Mouse (Mus musculus): ENCODE results near the gene Ttc24. TPM values are rescaled to one million over a fixed set of nuclear protein-coding genes. Genes with fewer than 3 reads are reported as not detected.
A peak's percentile ranks its signal among the peaks of the same experiment; 100 is the strongest.

Ttc24 gene
- total RNA-seq, 1 experiment, result not detected

- H3K4me3 ChIP-seq (ENCODE audit: insufficient read depth in 1 of 2, low read depth in 1 of 2, low read length in 2 of 2, poor library complexity in 1 of 2, severe bottlenecking in 1 of 2), result peak within 1 kb of the TSS; percentile 83 to 88
- peak within 1 kb of the TSS; percentile 86 for H3K9ac ChIP-seq (ENCODE audit: insufficient read depth, low read depth, low read length, poor library complexity, severe bottlenecking)
- DNase-seq (ENCODE audit: low read depth, low spot score), result peak; percentile 79
- peak within 1 kb of the TSS; percentile 34; the same call in 1 of the 2 replicates for H3K27ac ChIP-seq (ENCODE audit: insufficient read depth, low read depth, low read length, poor library complexity, severe bottlenecking)
- H3K36me3 ChIP-seq (ENCODE audit: control insufficient read depth, insufficient read depth, low read length, poor library complexity, severe bottlenecking), result peaks cover 9% of the 10 kb centered on the region
- TF ChIP-seq HCFC1 (IDR thresholded peaks at IDR 0.05; ENCODE audit: borderline replicate concordance, insufficient read depth, low read length) (peak; percentile 93), MAFK (IDR thresholded peaks at IDR 0.05; ENCODE audit: insufficient read depth, low read depth, low read length) (no peak), CHD2 (IDR thresholded peaks at IDR 0.05; ENCODE audit: low read depth, low read length) (0 out of 2 replicates have a peak, but pooled peaks have one; percentile 38)
- H3K4me1 ChIP-seq (ENCODE audit: control insufficient read depth in 2 of 2, insufficient read depth in 2 of 2, low read length in 2 of 2, poor library complexity in 1 of 2), result peaks cover 0 to 3% of the 10 kb centered on the region in 2 experiments; a peak in 1 of 4 replicates
- in situ Hi-C loops (cut with MboI; ENCODE audit: low sequenced_read_pairs in 2 of 2, unreplicated experiment in 2 of 2), result no loop called here
- no peaks in the 10 kb centered on the region for H3K9me3 ChIP-seq (ENCODE audit: control insufficient read depth, insufficient read depth, low read depth, low read length)
Observed at GRCm38 (mm10) chr3:88081345-88082223, 3.5 kb upstream of the Ttc24 start, which contains the start of gene Iqgap3. Gene Iqgap3 (plus strand): TSS chr3:88081971.

GRCm38 (mm10) chr3:88077441-88077840 is 663 bp downstream of the Ttc24 start:
- H3K4me1 ChIP-seq (ENCODE audit: control insufficient read depth in 2 of 2, insufficient read depth in 2 of 2, low read length in 2 of 2, poor library complexity in 1 of 2), result no peaks in the 10 kb centered on the region
- no peak overlapping the region for H3K4me3 ChIP-seq (ENCODE audit: insufficient read depth in 1 of 2, low read depth in 1 of 2, low read length in 2 of 2, poor library complexity in 1 of 2, severe bottlenecking in 1 of 2)
- TF ChIP-seq ZC3H11A (IDR thresholded peaks at IDR 0.05; ENCODE audit: borderline replicate concordance, low read depth, low read length) (no peak), HCFC1 (IDR thresholded peaks at IDR 0.05; ENCODE audit: borderline replicate concordance, insufficient read depth, low read length) (no peak), ZNF384 (IDR thresholded peaks at IDR 0.05; ENCODE audit: low read depth, low read length) (no peak), CHD2 (IDR thresholded peaks at IDR 0.05; ENCODE audit: low read depth, low read length) (no peak), MAFK (IDR thresholded peaks at IDR 0.05; ENCODE audit: insufficient read depth, low read depth, low read length) (no peak)
- H3K9me3 ChIP-seq (ENCODE audit: control insufficient read depth, insufficient read depth, low read depth, low read length), result no peaks in the 10 kb centered on the region
- DNase-seq (ENCODE audit: low read depth, low spot score), result no peak
- no peaks in the 10 kb centered on the region for H3K36me3 ChIP-seq (ENCODE audit: control insufficient read depth, insufficient read depth, low read length, poor library complexity, severe bottlenecking)
- in situ Hi-C loops (cut with MboI; ENCODE audit: low sequenced_read_pairs in 2 of 2, unreplicated experiment in 2 of 2), result no loop called here
- no peak overlapping the region for H3K27ac ChIP-seq (ENCODE audit: insufficient read depth, low read depth, low read length, poor library complexity, severe bottlenecking)
- no peak overlapping the region for H3K9ac ChIP-seq (ENCODE audit: insufficient read depth, low read depth, low read length, poor library complexity, severe bottlenecking)

- H3K4me1 ChIP-seq (ENCODE audit: control insufficient read depth in 2 of 2, insufficient read depth in 2 of 2, low read length in 2 of 2, poor library complexity in 1 of 2), result no peaks in the 10 kb centered on the region
- DNase-seq (ENCODE audit: low read depth, low spot score), result no peak
- no peaks in the 10 kb centered on the region for H3K36me3 ChIP-seq (ENCODE audit: control insufficient read depth, insufficient read depth, low read length, poor library complexity, severe bottlenecking)
- H3K27ac ChIP-seq (ENCODE audit: insufficient read depth, low read depth, low read length, poor library complexity, severe bottlenecking), result no peak overlapping the region
- in situ Hi-C loops (cut with MboI; ENCODE audit: low sequenced_read_pairs in 2 of 2, unreplicated experiment in 2 of 2), result loop anchor here in 1 of 2 experiments (5.0 kb wide), 1 partner anchor 52 kb away; no protein-coding TSS in a partner anchor
- no peak overlapping the region for H3K9ac ChIP-seq (ENCODE audit: insufficient read depth, low read depth, low read length, poor library complexity, severe bottlenecking)
- TF ChIP-seq CHD2 (IDR thresholded peaks at IDR 0.05; ENCODE audit: low read depth, low read length), result no peak
- TF ChIP-seq HCFC1 (IDR thresholded peaks at IDR 0.05; ENCODE audit: borderline replicate concordance, insufficient read depth, low read length), result no peak
- no peak for TF ChIP-seq MAFK (IDR thresholded peaks at IDR 0.05; ENCODE audit: insufficient read depth, low read depth, low read length)
- no peak for TF ChIP-seq ZC3H11A (IDR thresholded peaks at IDR 0.05; ENCODE audit: borderline replicate concordance, low read depth, low read length)
- no peak for TF ChIP-seq ZNF384 (IDR thresholded peaks at IDR 0.05; ENCODE audit: low read depth, low read length)
- H3K9me3 ChIP-seq (ENCODE audit: control insufficient read depth, insufficient read depth, low read depth, low read length), result no peaks in the 10 kb centered on the region
- H3K4me3 ChIP-seq (ENCODE audit: insufficient read depth in 1 of 2, low read depth in 1 of 2, low read length in 2 of 2, poor library complexity in 1 of 2, severe bottlenecking in 1 of 2), result no peak overlapping the region
Observed at GRCm38 (mm10) chr3:88074766-88075165, 3.3 kb downstream of the Ttc24 start.

- no peak overlapping the region for H3K27ac ChIP-seq (ENCODE audit: insufficient read depth, low read depth, low read length, poor library complexity, severe bottlenecking)
- no peak overlapping the region for H3K9ac ChIP-seq (ENCODE audit: insufficient read depth, low read depth, low read length, poor library complexity, severe bottlenecking)
- no peak for DNase-seq (ENCODE audit: low read depth, low spot score)
- in situ Hi-C loops (cut with MboI; ENCODE audit: low sequenced_read_pairs in 2 of 2, unreplicated experiment in 2 of 2), result loop anchor here in 1 of 2 experiments (5.0 kb wide), 1 partner anchor 52 kb away; no protein-coding TSS in a partner anchor
- H3K36me3 ChIP-seq (ENCODE audit: control insufficient read depth, insufficient read depth, low read length, poor library complexity, severe bottlenecking), result no peaks in the 10 kb centered on the region
- no peak overlapping the region for H3K4me3 ChIP-seq (ENCODE audit: insufficient read depth in 1 of 2, low read depth in 1 of 2, low read length in 2 of 2, poor library complexity in 1 of 2, severe bottlenecking in 1 of 2)
- H3K9me3 ChIP-seq (ENCODE audit: control insufficient read depth, insufficient read depth, low read depth, low read length), result no peaks in the 10 kb centered on the region
- TF ChIP-seq ZC3H11A (IDR thresholded peaks at IDR 0.05; ENCODE audit: borderline replicate concordance, low read depth, low read length) (no peak), MAFK (IDR thresholded peaks at IDR 0.05; ENCODE audit: insufficient read depth, low read depth, low read length) (no peak), CHD2 (IDR thresholded peaks at IDR 0.05; ENCODE audit: low read depth, low read length) (no peak), HCFC1 (IDR thresholded peaks at IDR 0.05; ENCODE audit: borderline replicate concordance, insufficient read depth, low read length) (no peak), ZNF384 (IDR thresholded peaks at IDR 0.05; ENCODE audit: low read depth, low read length) (no peak)
- H3K4me1 ChIP-seq (ENCODE audit: control insufficient read depth in 2 of 2, insufficient read depth in 2 of 2, low read length in 2 of 2, poor library complexity in 1 of 2), result no peaks in the 10 kb centered on the region
Observed at GRCm38 (mm10) chr3:88074351-88074750, 3.8 kb downstream of the Ttc24 start.
